Mouse (Mus musculus) adrenal gland (tissue): Measurements from ENCODE around the gene Gm49396.

Experiments
- intact Hi-C: fragments of 180-260 bp; cut with DNase I; formaldehyde crosslinking; loops from one replicate; pipeline ENCODE4 v1.15.1; 2025

Gm49396 gene

GRCm38 (mm10) chr7:30586455-30587020 lies 23.4 kb downstream of the Gm49396 start:
- intact Hi-C loops: loop anchor here (2.0 kb wide), 1 partner anchor 22 kb away; the partner anchor contains the start of gene Igflr1

- intact Hi-C loops: loop anchor here (2.0 kb wide), 2 partner anchors 23 to 25 kb away; partner anchors contain the start of genes Igflr1 and Upk1a
Measured at GRCm38 (mm10) chr7:30587842-30588667, 24.9 kb downstream of the Gm49396 start.

DNA sequence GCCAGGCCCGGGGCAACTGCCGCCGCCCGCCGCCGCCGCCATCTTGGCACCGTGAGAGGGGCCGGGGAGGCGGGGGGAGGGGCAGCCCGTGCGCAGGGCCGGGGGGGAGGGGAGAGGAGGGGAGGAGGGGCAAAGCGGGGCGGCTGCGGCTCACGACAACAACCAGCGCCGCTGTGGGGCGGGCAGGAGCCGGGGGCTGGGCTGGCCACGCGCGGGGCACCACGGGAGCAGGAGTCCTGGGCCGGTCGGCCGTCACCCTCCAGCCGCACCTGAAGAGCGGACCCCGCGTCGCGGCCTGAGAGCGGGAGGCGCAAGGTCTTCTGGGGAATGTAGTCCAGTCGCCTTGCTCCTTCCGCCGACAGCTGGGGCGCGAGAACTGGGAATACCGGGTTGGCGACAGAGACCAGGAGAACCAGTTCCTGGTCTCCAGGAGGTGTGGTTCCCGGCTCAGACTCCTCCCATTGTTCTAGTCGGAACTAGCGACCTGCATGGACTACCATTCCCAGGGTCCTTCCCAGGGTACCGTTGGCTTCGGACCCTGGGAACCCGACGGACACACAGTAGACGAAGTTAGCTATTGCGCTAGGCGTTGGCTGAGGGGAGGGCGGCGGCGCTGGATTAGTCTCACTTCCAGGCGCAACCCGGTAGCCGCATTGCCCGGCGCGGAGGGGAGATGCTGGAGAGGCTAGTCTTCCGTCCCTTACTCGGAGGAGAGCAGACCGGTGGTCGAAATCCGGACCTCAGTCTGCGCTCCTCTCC lies 25.7 kb downstream of the Gm49396 start, which contains the start of gene Kmt2b:
Gene Kmt2b (minus strand): TSS at position 51 of the 759 bp plus-strand sequence.
- intact Hi-C loops: loop anchor here (2.0 kb wide), 1 partner anchor 24 kb away; the partner anchor contains the start of gene Upk1a

- intact Hi-C loops: loop anchor here (2.0 kb wide), 1 partner anchor 23 kb away; the partner anchor contains the start of gene Upk1a
Measured at GRCm38 (mm10) chr7:30589435-30590301, 26.5 kb downstream of the Gm49396 start.

DNA sequence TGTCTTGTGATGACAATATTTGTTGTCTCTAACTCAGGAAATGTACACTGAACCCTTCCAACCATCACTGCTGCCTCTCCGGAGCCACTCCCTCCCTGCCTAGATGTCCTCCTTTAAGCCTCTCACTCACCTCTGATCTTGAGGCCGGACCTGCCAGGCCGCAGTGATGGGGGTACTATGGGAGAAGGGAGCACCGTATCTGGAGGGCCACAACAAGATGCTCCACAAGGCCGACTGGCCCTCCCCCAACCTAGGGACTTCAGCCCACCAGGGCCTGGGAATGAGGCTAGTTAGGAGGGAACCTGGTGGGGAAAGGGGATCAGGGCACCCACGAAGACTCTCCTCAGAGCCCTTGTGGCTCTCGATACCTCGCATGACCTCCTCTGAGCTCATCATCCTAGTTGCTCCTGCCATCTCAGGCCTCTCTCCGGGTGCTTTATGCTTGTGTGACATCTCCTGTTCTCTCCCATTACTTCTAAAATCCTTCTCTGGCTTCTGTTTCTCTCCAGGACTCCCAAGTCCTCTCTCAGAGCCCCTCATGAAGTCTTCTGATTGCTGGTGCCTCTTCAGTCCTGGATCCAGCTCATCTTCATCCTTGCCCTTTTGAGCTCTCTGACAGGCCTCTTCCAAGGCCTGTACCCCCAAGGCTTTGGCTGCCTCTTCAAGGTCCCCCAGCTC lies 27.9 kb downstream of the Gm49396 start:
- intact Hi-C loops: no loop called here

DNA sequence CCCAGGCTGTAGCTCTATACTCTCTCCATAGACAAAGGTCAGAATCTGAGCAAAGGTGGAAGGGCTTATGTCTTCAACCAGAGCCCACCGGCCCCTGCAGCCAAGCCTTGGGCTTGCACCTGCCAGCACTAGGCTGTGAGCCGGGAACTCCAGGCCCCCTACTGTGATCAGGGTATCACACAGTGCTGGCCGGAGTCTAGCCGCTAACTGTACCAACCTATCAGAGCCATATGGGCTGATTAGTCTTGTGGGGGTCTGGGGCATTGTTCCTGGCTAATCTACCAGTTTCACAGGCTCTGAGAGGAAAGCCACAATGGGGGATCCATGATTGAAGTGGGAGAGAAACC lies 28.4 kb downstream of the Gm49396 start:
- intact Hi-C loops: no loop called here

DNA sequence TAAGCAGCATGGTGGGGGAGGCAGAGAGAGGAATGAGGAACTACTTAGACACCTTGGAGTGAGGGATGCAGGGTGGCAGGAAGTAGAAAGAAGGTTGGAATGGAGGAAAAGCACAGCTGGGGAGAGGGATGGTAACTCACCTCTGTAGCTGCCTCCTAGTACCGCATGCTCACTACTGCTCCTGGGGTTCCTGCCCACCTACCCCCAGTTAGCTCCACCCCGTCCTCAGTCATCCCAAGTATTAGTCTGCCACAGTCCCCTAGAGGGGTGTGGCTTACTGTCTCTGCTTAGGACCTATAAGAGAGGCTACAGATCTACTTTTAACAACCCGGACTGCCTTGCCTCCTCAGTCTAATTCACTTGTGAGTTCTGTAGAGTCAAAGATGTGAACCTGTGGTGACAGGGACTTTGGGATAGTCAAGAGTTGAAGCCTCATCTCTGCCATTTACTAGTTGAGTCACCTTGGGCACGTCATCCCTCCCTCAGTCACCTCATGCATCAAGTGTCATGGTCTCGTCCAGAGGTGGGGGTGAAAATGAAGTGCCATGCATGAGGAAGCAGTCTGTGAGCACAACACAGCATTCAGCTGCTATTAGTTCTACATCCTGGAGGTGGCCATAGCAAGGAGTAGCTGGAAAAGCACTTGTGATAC lies 29.8 kb downstream of the Gm49396 start:
- intact Hi-C loops: no loop called here

DNA sequence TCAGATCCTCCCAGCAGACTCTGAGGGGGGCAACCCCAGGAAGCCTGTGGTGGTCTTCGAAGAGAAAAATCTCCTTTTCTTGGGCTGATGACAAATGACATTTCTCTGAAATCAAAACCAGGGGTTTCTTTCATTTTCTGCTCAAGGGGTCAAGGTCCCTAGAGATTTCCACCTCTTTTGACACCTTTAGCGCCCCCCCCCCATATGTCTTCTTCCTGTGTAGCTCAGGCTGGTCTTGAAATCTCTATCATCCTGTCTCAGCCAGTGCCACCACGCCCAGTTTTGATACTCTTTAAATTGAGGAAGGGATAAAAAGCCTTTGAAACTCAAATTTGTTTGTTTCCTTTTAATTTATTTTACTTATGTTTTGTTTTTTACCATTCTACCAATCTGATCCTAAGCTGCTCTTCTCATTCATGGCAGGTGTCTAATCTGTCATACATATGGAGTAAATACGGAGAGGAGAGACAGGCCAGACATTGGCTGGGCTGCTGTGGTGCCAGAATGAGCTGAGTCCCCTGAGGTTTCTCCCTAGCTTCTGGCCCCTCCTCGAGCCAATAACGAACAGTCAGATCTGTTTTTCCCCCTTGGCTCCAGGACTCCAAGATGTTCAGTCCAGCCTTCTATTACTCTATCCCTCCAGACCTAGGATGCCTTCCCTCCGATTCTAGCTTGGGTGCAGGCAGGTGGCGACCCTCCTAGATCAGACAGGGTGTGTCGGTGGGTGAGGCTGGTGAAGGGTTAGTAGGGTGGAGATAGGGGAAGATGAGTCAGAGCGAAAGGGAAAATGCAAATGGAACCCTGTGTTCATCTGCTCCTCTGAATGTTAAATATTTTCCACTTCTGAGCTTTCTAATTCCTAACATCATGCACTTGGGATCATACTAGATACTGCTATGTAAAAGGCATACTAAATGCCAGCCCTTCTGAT lies 30.7 kb downstream of the Gm49396 start:
- intact Hi-C loops: no loop called here

DNA sequence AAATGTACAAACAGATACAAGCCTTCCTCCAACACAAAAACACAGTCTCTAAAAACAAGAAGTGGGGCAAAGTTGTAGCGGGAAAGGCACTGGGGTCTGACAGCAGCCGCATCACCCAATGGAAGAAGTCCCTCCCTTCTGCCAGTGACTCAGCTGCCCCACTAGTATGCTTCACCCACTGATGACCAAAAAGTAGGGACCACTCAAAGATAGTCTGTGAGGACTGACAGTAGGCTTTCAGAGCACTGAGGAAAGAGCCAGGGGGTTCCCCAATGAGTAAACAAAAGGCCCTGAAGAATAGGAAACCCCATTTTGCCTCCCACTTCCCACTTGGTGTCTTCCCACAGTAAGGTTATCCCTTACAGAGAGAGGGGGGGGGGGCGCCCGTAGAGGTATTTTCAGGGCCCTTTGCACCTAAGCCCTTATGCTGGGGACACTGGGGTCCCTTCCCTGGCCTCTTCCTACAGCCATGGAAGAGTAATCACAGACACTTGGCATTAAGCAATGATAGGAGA lies 31.4 kb downstream of the Gm49396 start:
- intact Hi-C loops: no loop called here

DNA sequence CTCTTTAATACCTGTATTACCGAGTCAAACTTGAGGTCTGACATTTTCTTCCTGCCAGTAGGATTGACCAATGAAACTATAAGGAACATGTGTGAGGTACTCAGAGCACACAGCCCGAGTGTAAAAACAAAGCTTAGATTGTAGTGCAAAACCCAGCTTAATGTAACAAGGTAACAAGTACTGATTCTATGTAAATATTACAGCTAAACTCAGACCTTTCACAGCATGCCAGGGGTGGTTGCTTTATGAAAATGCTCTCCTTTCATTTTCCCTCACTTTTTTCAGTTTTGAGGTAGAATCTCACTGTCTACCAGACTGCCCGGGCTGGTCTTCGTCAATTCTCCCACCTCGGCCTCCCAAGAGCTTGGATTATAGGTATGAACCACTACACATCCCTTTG lies 32.9 kb downstream of the Gm49396 start:
- intact Hi-C loops: no loop called here

- intact Hi-C loops: no loop called here
Measured at GRCm38 (mm10) chr7:30596811-30597210, 33.7 kb downstream of the Gm49396 start.

DNA sequence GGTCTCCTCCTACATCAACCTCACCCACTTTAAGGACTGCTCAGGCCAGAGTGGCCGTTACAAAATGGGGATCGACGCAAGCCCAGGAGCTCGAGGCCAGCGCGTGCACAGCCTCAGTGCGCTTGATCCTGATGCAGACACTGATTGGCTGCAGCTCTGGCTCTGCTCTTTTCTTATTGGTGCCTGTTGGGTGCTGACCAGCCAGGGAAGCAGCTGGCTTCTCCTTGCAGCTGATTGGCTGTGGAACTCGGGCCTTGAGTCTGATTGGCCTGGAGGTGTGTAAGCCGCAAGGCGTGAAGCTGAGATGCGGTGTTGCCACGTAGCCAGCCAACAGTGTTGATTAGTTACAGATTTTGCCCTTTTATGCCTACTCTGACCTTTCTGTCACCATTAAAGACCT lies 35.6 kb downstream of the Gm49396 start, which contains the start of gene Zbtb32:
Gene Zbtb32 (minus strand): TSS at position 124 of the 400 bp plus-strand sequence.
- intact Hi-C loops: no loop called here

GRCm38 (mm10) chr7:30599933-30600353 lies 36.8 kb downstream of the Gm49396 start:
- intact Hi-C loops: no loop called here

- intact Hi-C loops: no loop called here
Measured at GRCm38 (mm10) chr7:30600651-30601050, 37.5 kb downstream of the Gm49396 start.

GRCm38 (mm10) chr7:30602583-30602982 lies 39.4 kb downstream of the Gm49396 start:
- intact Hi-C loops: no loop called here

GRCm38 (mm10) chr7:30604424-30604823 lies 41.3 kb downstream of the Gm49396 start:
- intact Hi-C loops: no loop called here

GRCm38 (mm10) chr7:30604944-30605343 lies 41.8 kb downstream of the Gm49396 start:
- intact Hi-C loops: no loop called here

- intact Hi-C loops: no loop called here
Measured at GRCm38 (mm10) chr7:30607706-30608309, 44.7 kb downstream of the Gm49396 start.
